Mouse (Mus musculus): ENCODE data around the gene Gmds.

Gene Gmds

GRCm38 (mm10) chr13:32161567-32161966 lies 177.0 kb downstream of the Gmds start:
- DNase-seq (ENCODE audit: low spot score) = no peak

DNA sequence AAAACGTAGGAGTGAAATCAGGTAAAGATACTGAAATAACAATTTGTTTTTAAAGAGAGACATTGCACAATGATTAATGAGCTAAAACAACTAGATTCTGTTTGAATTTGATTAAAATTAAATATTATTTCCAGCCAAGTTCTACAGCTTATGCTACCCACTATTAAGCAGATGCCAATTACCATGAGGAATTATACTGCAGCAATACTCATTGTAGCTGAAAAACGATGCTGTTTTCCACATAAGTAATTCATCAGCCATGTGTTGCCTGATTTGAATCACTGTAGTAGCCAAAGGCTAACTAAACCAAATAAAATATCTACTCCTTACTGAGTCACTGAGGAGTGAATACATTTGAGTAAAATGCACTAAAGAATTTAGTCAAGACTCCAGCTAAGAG lies 180.3 kb downstream of the Gmds start:
- DNase-seq (ENCODE audit: low spot score) = no peak

GRCm38 (mm10) chr13:32145916-32146315 lies 192.6 kb downstream of the Gmds start:
- DNase-seq (ENCODE audit: low spot score) = no peak

GRCm38 (mm10) chr13:32145179-32145578 lies 193.4 kb downstream of the Gmds start:
- no peak for DNase-seq (ENCODE audit: low spot score)

GRCm38 (mm10) chr13:32143651-32144050 lies 194.9 kb downstream of the Gmds start:
- DNase-seq (ENCODE audit: low spot score) = no peak

GRCm38 (mm10) chr13:32134663-32135273 lies 203.8 kb downstream of the Gmds start:
- no peak for DNase-seq (ENCODE audit: low spot score)

DNA sequence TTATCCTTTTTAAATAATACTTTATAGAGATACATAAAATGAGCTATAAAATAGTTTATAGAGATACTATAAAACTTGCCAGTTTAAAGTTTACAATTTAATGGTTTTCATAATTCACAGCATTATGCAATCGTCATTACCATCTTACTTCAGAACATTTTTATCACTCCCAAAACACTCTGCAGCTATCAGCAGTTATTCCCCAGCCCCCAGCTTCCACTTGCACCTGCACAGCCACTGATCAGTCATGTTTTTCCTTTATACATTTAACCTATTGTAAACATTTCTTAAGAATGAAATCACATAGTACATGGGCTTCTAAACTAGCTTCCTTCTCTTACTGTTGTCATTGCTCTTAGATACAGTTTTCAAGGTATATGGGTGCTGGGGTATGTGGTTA lies 208.6 kb downstream of the Gmds start:
- no peak for DNase-seq (ENCODE audit: low spot score)

DNA sequence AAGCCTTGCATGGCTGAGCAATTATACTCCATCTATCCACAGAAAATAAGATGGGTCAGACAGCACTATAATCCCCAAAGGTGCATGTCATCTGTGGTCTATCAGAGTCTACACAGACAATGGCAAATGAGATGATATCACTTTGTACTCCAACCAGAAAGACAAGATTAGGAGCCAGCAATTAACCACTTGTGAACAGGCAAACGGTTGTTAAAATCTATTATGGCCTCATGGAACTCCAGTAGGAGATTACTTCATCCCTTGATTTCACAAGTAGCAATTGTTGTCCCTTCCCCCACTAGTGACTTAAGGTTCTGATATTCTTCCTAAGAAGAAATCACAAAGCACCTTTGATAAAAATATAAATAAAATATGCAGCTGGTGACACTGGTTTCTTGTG lies 220.2 kb downstream of the Gmds start:
- DNase-seq (ENCODE audit: low spot score) = no peak

DNA sequence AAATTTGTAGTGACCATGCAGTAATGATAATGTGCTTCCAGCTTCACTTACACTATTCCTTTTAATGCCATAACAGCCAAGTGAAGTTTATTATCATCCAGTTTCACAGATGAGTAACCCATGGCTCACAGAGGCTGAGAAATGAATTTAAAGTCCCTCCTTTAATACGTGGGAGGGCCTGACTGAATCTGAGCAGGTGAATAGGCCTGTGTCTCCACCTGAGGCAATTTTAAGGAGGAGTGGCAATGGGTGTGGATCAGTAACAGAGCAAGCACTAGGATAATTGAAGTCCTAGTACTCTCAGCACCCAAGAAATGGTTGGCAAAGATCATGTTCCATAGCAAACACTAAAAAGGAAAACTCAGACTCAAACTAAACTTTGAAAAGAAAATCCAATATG lies 223.1 kb downstream of the Gmds start:
- DNase-seq (ENCODE audit: low spot score) = no peak

DNA sequence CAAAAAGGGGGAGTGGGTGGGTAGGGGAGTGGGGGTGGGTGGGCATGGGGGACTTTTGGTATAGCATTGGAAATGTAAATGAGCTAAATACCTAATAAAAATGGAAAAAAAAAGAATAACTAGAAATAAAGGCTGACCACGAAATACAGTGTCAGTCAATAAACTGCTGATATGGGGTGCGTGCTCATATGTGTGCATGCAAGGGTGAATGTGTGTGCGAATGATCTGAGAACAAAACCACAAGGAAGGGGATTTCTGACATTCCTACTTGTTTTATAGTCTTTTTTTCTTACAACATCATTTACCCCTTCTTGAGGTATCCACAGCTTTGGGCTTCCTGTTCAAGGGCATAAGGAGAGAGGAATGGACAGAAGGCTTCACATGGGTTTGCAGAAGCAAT lies 224.7 kb downstream of the Gmds start:
- no peak for DNase-seq (ENCODE audit: low spot score)

GRCm38 (mm10) chr13:32088303-32088977 lies 250.1 kb downstream of the Gmds start:
- no peak for DNase-seq (ENCODE audit: low spot score)

DNA sequence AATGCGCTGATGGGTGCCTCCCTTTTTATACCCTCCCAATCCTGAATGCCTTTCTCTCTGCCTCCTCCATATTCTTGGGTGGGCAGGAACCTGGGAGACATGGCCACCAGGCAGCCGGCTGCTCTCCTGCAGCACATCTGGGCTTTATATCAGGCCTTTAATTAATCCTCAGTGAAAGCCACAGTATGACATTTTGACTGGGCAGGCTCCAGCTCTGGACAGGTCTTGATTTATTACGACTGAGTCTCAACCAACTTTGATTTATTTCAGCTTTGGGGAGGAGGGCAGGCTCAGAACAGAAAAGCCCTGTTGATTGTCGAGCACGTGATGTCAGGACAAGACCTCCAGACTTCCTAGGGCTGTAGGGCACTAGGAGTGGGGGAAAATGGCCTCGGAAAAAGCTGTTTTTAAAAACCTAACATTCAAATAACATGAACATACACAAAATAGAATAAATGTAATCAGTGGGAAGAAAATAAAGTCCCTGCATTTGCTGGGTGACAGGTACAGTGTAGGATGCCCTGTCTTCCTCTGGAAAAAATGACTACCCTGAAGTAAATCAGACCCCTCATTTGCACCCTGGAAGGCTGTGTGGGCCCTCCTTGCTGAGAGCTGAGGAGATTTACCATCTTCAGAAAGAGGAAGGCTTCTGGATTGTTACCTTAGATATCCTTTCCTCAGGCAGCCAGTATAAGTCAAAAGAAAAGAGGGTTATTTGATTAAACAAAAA lies 257.9 kb downstream of the Gmds start:
- no peak for DNase-seq (ENCODE audit: low spot score)

DNA sequence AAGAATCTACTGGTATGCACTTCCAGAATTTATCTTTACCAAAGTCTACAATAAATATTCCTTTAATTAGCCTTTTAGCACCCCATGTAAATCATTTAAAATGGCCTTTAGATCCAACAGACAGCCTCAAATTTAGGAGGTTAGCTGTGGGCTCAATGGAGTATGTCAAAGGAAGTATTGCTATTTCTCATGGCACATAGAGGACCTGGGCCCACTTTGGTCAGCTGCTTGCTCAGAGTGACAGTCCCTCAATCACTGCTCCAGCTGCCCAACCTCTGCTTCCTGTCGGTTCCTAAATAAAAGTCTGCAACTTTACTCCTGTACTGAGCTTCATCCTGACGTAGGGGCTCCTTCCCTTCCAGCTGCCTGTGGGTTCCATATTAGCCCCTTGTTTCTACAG lies 264.9 kb downstream of the Gmds start:
- no peak for DNase-seq (ENCODE audit: low spot score)

GRCm38 (mm10) chr13:32055321-32055720 lies 283.2 kb downstream of the Gmds start:
- no peak for DNase-seq (ENCODE audit: low spot score)

DNA sequence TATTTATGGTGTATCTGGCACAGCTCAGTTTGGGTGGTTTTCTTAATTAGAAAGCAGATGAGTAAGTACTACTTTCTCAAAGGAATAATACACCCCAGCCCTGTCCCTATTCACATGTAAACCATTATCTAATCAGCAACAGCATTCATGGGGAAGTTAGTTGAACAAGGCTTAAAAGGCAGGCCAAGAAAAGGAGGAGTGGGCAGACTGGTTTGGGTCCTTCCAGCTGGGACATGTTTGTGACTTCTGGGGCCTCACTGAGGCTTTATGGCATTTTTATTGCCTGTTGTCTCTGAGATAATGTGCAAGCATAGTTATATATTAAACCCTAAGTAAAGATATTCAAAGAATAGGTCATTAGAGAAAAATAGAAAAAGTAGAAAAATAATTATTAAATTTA lies 285.0 kb downstream of the Gmds start:
- DNase-seq (ENCODE audit: low spot score) = no peak

DNA sequence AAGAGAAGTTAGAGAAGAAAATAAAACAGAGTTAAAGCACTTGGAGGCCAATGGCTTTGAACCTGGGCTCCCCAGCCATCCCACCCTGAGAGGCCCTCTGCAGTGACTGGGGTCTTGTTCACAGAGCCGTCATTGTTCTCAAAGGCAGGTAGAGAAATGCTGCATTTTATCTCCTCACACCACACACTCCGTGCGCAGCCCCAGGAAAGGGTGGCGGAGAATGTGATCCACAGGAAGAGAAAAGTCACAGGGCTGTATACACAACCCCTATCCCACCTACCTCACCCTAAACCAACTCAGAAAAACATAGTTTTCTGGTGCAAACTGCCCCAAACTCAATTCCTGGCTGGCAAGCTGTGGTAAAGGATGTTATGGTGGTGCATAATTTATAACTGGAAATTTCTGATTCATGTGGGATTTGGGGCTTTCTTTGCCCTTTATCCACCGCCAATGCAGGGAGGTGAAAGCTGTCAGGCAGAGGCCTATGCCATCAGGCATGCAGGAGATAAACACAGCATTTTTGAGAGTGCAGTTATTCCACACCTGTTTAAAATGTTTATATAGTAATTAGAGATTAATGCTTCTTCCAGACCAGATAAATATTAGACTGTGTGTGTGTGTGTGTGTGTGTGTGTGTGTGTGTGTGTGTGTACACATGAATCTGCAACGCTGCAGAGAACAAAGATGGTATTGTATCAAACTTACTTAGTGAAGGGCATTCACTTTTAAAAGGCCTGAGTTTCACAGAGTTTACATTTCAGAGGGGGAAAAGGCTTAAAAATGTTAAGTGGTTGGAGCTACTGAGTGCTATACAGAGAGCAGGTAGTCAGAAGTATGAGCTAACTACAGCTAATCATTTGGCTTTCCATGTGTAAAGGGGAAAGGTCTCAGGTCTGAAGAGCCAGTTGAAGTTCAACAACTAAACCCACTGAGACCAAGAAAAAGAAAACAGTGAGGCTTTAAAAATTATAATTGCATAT lies 290.3 kb downstream of the Gmds start:
- DNase-seq (ENCODE audit: low spot score) = no peak

DNA sequence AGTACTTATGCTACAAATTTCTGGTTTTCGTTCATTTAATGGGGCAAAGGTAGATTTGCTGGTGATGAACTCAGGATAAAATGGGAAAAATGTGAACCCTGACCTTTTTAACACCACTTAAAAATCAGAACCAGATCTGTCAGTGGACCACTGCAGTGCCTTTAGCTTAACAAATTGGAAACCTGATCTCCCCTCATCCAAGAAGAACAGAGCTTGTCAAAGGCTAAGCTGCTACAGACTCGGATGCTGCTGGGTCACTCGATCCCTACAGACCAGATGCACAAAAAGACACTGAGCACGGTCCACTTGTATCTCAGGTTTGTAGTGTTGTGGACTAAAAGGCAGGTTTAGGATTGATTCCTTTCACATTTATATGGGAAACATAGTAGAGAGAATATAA lies 291.6 kb downstream of the Gmds start:
- no peak for DNase-seq (ENCODE audit: low spot score)

- DNase-seq (ENCODE audit: low spot score) = no peak
These were observed 295.8 kb downstream of the Gmds start for GRCm38 (mm10) chr13:32042748-32043147.

DNA sequence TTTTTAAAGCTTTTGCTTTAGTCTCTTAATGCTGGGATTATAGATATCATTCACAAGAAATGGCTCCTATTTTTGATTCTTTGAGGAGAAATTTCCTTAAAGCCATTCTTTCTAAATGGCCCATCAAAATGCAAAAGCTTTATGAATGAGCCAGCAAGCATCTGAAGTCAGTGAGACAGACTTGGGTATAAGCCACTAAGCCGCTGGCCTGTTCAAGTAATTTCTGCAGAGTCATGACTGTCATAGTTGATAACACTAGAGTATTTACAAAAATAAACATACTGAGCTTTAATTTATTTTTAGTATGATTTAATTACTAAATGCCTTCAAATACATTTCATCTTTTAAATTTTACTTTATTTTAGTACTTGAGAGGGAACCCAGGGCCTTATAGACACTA lies 297.7 kb downstream of the Gmds start:
- DNase-seq (ENCODE audit: low spot score) = no peak

GRCm38 (mm10) chr13:32036902-32037301 lies 301.6 kb downstream of the Gmds start:
- DNase-seq (ENCODE audit: low spot score) = no peak

DNA sequence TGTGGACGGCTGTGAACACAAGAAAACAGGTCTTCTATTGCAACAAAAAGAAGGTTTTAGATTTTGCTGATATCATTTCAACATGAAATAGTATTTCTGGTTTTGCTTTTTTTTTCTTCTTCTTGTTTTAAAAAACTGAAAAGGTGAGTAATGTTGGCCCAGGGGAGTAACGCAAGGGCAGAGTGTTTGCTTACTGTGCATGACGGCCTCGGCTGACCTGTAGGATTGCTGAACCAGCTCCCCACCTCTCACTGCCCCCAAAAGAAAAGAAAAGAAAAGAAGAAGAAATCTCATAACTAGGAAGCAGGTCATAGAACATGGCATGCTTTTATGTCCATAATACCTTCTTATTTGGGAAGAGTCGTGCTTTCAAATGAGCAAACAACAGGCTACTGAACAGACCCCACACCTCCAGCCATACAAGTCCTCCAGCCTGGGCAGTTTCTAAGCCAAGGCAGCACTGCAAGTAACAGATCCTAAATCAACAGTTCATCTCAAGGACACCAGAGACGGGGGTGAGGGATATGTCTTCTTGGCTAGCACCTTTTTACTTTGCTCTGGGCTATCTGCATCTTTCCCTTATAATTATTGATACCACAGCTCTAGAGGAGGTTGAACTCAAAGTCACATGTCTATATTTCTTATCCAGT lies 303.6 kb downstream of the Gmds start:
- DNase-seq (ENCODE audit: low spot score) = no peak

- no peak for DNase-seq (ENCODE audit: low spot score)
These were observed 304.4 kb downstream of the Gmds start for GRCm38 (mm10) chr13:32034139-32034538.
